Mouse (Mus musculus) cerebellum, adult 2 months (tissue): Measurements from ENCODE around the gene Clec4a2. TPM values are rescaled to one million over a fixed set of nuclear protein-coding genes. Genes with fewer than 3 reads are reported as not detected.
"Not testable (repeated sequence)": the region's sequence is repeated elsewhere in the genome, so short reads cannot be mapped to it uniquely, and the experiment has no call there.

Experiments used
- DNase-seq, 2 experiments: peaks; one replicate each; pipeline ENCODE4 v3.0.0; 2021
- H3K27ac ChIP-seq: fragments of 200-500 bp; 2 replicates; pipeline ENCODE4 v1.5.1; 2012; ENCODE audit warnings: low read length, control low read depth, inconsistent platforms; ENCODE audit not compliant: insufficient read depth
- H3K27me3 ChIP-seq: fragments of 200-500 bp; 2 replicates; pipeline ENCODE4 v1.6.1; 2012; ENCODE audit warnings: inconsistent platforms, mild to moderate bottlenecking, low read length, moderate library complexity; ENCODE audit not compliant: control insufficient read depth, insufficient read depth
- H3K4me1 ChIP-seq: fragments of 200-500 bp; 2 replicates; pipeline ENCODE4 v1.6.1; 2011; ENCODE audit warnings: low read length; ENCODE audit not compliant: control insufficient read depth, insufficient read depth
- H3K4me3 ChIP-seq: fragments of 200-500 bp; replicated peaks from 2 replicates; pipeline ENCODE3; 2011; ENCODE audit warnings: mild to moderate bottlenecking, low read depth, low read length, control low read depth; ENCODE audit not compliant: insufficient read depth
- CTCF ChIP-seq: fragments of 200-500 bp; IDR thresholded peaks from 2 replicates; pipeline ENCODE4 v1.5.1; 2011; ENCODE audit warnings: low read depth, mild to moderate bottlenecking, control low read depth, low read length, moderate library complexity, borderline replicate concordance; ENCODE audit not compliant: insufficient read depth
- POLR2A ChIP-seq: fragments of 200-500 bp; IDR thresholded peaks from 2 replicates; pipeline ENCODE4 v1.6.1; 2011; ENCODE audit warnings: low read length, control low read depth, borderline replicate concordance; ENCODE audit not compliant: insufficient read depth
- WGBS: fragments of 180-500 bp; shearing (Covaris S2); methylation state at CpG from one replicate; pipeline ENCODE4 v1.1.7; 2018; 5-methylcytosine and 5-hydroxymethylcytosine counted together
- polyA plus RNA-seq: library from polyadenylated mRNA; depleted of rRNA; stranded (reverse); fragments of >200 nt; gene quantifications from 2 replicates; pipeline ENCODE4 v1.2.3, GENCODE M21; 2012; rRNA removed

The Clec4a2 gene
- polyA plus RNA-seq, 1 experiment, result 0.44 TPM

GRCm38 (mm10) chr6:123175549-123175948, 69.3 kb downstream of the Clec4a2 start:
- DNase-seq, result no peak
- 71% methylated on average over 1 of the region's 1 CpGs for WGBS
- Histone ChIP-seq H3K27ac (no peak overlapping the region), H3K4me1 (no peaks in the 10 kb centered on the region), H3K27me3 (no peaks in the 10 kb centered on the region), H3K4me3 (no peak overlapping the region)
- TF ChIP-seq POLR2A (no peak), CTCF (no peak)

- not testable (repeated sequence) for H3K4me1 ChIP-seq, H3K4me3 ChIP-seq, DNase-seq, H3K27me3 ChIP-seq, H3K27ac ChIP-seq
- WGBS, result 75% methylated on average over 2 of the region's 2 CpGs
Observed at GRCm38 (mm10) chr6:123184862-123185261, 78.6 kb downstream of the Clec4a2 start.

Other genes starting within 250 kb of the Clec4a2 start
- 174 and 176 TPM in 2 replicates for gene Necap1, start 232.0 kb upstream of the Clec4a2 start, polyA plus RNA-seq
- gene Clec4a1, start 184.6 kb upstream of the Clec4a2 start, polyA plus RNA-seq, result 0.13 and 0.16 TPM in 2 replicates
- 0.11 and 0.21 TPM in 2 replicates for gene Clec4a3, start 153.9 kb upstream of the Clec4a2 start, polyA plus RNA-seq
- not detected in 2 replicates for gene Clec4a4, start 116.1 kb upstream of the Clec4a2 start, polyA plus RNA-seq
- gene Clec4b1, start 56.5 kb upstream of the Clec4a2 start, polyA plus RNA-seq, result not detected in 2 replicates
- not detected in 2 replicates for gene Clec4b2, start 66.5 kb downstream of the Clec4a2 start, polyA plus RNA-seq
- 0.10 TPM in 2 replicates for gene Clec4n, start 123.4 kb downstream of the Clec4a2 start, polyA plus RNA-seq
- gene Clec4d, start 155.7 kb downstream of the Clec4a2 start, polyA plus RNA-seq, result 0.08 TPM in 1 of 2 replicates, not detected in the other
- gene Clec4e, start 183.4 kb downstream of the Clec4a2 start, polyA plus RNA-seq, result not detected in 2 replicates
- not detected in 2 replicates for gene Vmn2r19, start 201.9 kb downstream of the Clec4a2 start, polyA plus RNA-seq